Mouse (Mus musculus) bone marrow, adult 2 months (tissue): ENCODE results near the gene Tmod4. TPM values are rescaled to one million over a fixed set of nuclear protein-coding genes. Genes with fewer than 3 reads are reported as not detected.
"Not testable (repeated sequence)": the region's sequence is repeated elsewhere in the genome, so short reads cannot be mapped to it uniquely, and the experiment has no call there.

Experiments used
- H3K27ac ChIP-seq: fragments of 200-500 bp; 2 replicates; pipeline ENCODE4 v1.5.1; 2012; ENCODE audit warnings: low read depth, mild to moderate bottlenecking, control low read depth, inconsistent platforms, low read length; ENCODE audit not compliant: control insufficient read depth, poor library complexity, insufficient read depth
- H3K4me1 ChIP-seq: fragments of 200-500 bp; 2 replicates; pipeline ENCODE4 v1.6.1; 2011; ENCODE audit warnings: low read length; ENCODE audit not compliant: control insufficient read depth, insufficient read depth
- H3K4me3 ChIP-seq: fragments of 200-500 bp; replicated peaks from 2 replicates; pipeline ENCODE3; 2011; ENCODE audit warnings: mild to moderate bottlenecking, low read depth, low read length, control low read depth; ENCODE audit not compliant: control insufficient read depth
- CTCF ChIP-seq: fragments of 200-500 bp; IDR thresholded peaks from 2 replicates; pipeline ENCODE4 v1.5.1; 2011; ENCODE audit warnings: low read length, control low read depth; ENCODE audit not compliant: control insufficient read depth, insufficient read depth
- POLR2A ChIP-seq: fragments of 200-500 bp; IDR thresholded peaks from 2 replicates; pipeline ENCODE4 v1.6.1; 2011; ENCODE audit warnings: low read depth, mild to moderate bottlenecking, control low read depth, low read length, borderline replicate concordance; ENCODE audit not compliant: control insufficient read depth
- WGBS: fragments of 180-500 bp; shearing (Covaris S2); methylation state at CpG from one replicate; pipeline ENCODE4 v1.1.7; 2018; 5-methylcytosine and 5-hydroxymethylcytosine counted together
- polyA plus RNA-seq: library from polyadenylated mRNA; stranded (reverse); fragments of >200 nt; gene quantifications from 2 replicates; pipeline ENCODE4 v1.2.4, GENCODE M21; 2011; ENCODE audit warnings: low replicate concordance; ENCODE audit not compliant: missing spikeins, insufficient read depth, insufficient read length

The Tmod4 gene
- 4.5 and 6.1 TPM in 2 replicates for polyA plus RNA-seq

DNA sequence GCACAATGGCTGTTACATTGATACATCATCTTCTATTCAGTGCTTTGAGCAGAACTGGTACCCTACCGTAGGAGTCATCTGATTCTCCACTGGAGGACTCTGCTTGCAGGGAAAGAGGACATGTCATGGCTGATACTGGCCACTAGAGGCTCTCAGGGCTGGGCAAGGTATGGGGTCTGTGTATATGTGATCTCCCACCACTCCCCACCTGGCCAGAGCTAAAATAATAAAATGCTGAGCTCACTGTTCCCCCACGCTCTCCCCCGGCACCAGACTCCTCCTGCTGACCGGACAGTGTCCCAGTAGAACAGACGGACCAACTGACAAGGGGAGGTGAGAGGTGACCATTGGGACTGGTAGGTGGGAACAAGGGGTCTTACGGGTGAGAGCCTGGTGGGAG lies at the start of gene Tmod4:
Gene Tmod4, plus strand, starts transcription at position 231 of the 400 bp plus-strand sequence.
- H3K27ac ChIP-seq, result no peak within 1 kb of the TSS
- H3K4me3 ChIP-seq, result no peak within 1 kb of the TSS
- 67% methylated on average over 6 of the region's 6 CpGs for WGBS
- TF ChIP-seq POLR2A (no peak), CTCF (peak; percentile 49)
- no peaks in the 10 kb centered on the region for H3K4me1 ChIP-seq

DNA sequence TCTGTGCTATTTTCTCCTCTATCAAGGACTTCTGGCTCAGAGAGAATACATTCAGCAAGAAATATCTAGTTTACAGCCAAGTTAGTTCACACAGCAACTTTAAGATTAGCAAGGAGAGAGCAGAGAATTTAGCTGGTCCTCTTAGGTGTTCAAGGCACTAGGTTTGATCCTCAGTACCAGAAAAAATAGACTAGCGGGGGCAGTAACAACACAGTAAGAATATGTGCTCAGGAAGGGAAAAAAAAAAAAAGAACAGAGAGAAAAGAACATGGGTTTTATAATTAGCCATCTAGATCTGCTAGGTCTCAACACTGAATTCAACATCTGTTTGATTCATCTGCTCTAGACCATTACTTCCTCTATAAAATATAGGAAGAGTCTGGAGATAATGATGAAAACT lies 36.2 kb upstream of the Tmod4 start:
- no peak for TF ChIP-seq POLR2A
- TF ChIP-seq CTCF, result no peak
- H3K4me3 ChIP-seq, result no peak overlapping the region
- H3K27ac ChIP-seq, result no peak overlapping the region
- 97% methylated on average over 1 of the region's 1 CpGs for WGBS
- no peaks in the 10 kb centered on the region for H3K4me1 ChIP-seq

DNA sequence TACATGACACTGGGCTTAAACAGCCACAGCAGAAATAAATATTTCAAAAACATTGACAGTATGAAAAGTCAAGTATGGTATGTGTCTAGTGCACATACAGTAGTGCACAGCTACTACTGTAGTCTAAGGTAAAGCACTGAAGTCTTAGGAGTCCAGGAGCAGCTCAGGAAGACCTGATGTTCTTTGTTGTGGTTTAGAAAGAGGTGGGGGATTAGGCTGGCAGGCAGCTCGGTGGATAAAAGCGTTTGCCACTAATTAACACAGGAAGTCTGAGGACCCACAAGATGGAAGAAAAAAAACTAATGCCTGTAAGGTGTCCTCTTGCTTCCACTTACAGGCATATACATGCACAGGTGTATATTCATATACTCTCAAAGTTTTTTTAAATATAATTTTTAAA lies 23.4 kb upstream of the Tmod4 start:
- Histone ChIP-seq H3K4me3 (no peak overlapping the region), H3K4me1 (no peaks in the 10 kb centered on the region; the same call in 1 of the 2 replicates), H3K27ac (no peak overlapping the region)
- 9% methylated on average over 2 of the region's 2 CpGs for WGBS
- TF ChIP-seq POLR2A, result no peak
- TF ChIP-seq CTCF, result no peak

DNA sequence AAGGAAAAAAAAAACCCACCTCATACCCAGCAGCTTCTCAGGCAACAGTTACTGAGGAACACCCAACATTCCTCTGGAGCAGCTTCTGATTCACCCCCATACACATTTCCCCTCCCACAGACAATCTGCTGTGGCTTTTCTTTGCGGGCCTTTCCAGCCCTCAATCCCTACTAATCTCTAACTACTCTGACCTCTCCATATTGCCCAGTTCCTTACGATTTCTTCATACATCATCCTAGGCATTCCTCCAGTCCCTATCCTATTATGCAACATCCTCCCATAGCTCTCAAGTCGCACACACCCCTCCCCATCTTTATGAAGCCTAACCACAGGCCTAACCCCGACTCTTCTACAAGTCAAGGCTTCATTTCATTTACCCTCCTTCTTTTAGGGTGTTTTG lies 19.2 kb upstream of the Tmod4 start:
- H3K4me3 ChIP-seq, result peak overlapping the region; percentile 50
- TF ChIP-seq POLR2A, result no peak
- no peak for TF ChIP-seq CTCF
- no peak overlapping the region for H3K27ac ChIP-seq
- WGBS, result 6% methylated on average over 4 of the region's 4 CpGs
- no peaks in the 10 kb centered on the region; the same call in 1 of the 2 replicates for H3K4me1 ChIP-seq

DNA sequence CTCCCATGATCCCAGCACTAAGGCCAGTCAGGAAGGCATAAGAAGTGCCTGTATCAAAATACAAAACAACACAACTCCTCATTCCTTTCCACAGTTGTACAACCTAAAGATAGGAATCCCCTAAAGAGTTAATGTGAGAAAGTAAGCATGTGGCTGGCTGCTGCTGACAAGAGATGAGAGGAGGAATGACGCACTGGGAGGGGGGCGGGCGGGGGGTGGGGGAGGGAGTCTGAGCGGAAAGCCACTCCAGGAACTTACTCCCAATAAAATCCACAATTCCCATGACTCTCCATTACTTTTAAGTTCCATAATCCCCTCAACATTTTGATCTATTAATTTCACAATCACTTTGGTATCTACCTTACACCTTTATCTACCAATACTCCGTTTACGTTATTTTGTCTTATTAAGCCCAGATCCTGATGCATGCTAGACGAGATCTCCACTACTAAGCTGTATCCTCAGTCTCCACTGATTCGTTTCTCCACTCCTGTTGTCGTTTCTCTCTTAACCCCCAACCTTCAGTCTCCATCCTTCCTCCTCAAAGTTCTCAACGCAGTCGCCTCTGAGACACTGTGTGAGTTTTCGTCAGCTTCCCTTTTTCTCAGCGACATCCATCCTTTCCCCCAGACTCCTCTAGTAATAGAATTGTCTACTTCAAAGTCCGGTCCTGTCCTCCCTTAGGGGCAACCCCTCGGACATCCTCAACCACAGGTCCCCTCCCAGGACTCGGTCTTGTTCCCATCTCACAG lies 18.5 kb upstream of the Tmod4 start:
- peak overlapping the region; percentile 83 for H3K27ac ChIP-seq
- no peaks in the 10 kb centered on the region; the same call in 1 of the 2 replicates for H3K4me1 ChIP-seq
- TF ChIP-seq CTCF (no peak), POLR2A (no peak)
- peak overlapping the region; percentile 93 for H3K4me3 ChIP-seq
- under 1% methylated on average over 16 of the region's 16 CpGs for WGBS

DNA sequence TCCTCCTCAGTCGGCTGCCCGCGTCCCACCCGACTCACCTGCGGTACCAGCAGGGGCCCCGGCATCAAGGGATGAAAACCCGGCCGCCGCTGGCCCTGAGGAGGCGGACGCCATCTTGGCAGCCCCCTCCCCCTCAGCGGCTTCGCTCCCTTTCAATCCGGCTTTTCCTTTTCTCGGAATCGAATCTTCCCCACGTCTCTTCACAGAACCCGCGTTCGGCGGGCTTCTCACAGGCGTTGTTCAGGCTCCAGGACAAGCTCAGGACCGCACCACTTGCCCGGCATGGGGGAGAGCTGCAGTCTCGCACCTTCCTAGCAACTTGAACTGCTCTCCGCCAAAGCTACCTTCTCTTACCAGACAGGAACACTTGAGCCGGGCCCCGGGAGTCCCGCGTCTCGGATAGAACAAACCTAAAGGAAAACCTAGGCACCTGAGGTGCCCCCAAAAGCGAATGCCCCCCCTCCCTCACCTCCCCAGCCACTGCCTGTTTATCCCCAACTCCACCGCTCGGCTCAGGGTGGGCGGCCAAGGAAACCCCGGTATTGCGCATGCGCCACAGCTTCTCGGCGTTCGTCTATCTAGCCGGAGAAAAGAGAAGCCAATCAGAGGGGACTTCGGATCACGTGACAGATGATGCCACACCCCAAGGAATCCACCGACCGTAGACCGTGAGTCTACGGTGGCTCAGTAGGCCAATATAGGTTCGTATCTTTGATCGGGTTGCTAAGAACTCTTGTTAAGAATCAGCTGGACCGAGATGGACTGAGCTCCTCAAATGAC lies 17.7 kb upstream of the Tmod4 start, which contains the start of gene Pip5k1a:
Gene Pip5k1a, minus strand, starts transcription at position 593 of the 780 bp plus-strand sequence.
- Histone ChIP-seq H3K4me3 (peak within 1 kb of the TSS; percentile 93), H3K27ac (peak within 1 kb of the TSS; percentile 83), H3K4me1 (no peaks in the 10 kb centered on the region; the same call in 1 of the 2 replicates)
- no peak for TF ChIP-seq CTCF
- peak; percentile 70; the same call in 1 of the 2 replicates for TF ChIP-seq POLR2A
- under 1% methylated on average over 51 of the region's 51 CpGs for WGBS

DNA sequence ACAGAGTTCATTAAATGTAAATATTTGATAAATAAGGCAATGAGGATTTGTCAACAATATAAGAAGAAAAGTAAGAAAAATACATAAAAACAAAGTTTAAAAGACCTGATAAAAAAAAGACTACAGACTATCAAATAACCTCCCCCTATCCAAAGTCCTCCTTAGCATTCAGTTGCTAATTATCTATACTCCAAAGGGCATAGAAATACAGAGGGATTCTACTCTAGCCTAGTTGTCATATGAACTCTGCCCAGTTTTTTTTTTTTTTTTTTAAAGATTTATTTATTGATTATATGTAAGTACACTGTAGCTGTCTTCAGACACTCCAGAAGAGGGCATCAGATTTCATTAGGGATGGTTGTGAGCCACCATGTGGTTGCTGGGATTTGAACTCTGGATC lies 17.0 kb upstream of the Tmod4 start:
- H3K27ac ChIP-seq, H3K4me3 ChIP-seq, H3K4me1 ChIP-seq: not testable (repeated sequence)

DNA sequence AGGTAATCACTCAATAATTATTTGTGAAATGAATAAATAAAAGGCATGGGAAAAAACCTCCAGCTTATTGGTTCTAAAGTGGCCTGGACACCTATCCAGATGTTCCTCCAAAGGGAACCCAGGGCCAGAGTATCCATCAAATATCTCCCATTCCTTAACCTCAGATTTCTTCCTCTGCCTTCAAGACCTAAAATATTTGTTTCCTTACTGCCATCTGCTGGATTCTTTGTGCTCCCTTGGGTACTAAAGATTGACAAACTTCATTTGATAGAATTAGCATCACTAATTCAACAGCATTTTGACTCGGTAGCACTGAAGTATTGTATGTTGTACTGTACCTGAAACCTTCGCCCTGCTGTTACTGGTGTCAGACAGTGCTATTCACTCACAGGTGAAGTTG lies 16.4 kb upstream of the Tmod4 start:
- Histone ChIP-seq H3K4me3 (no peak overlapping the region), H3K27ac (no peak overlapping the region), H3K4me1 (no peaks in the 10 kb centered on the region; the same call in 1 of the 2 replicates)
- WGBS, result 44% methylated on average over 2 of the region's 2 CpGs
- TF ChIP-seq CTCF, result no peak
- no peak for TF ChIP-seq POLR2A
